Mouse (Mus musculus) CH12.LX (cell line): ENCODE data around the gene Mmp9. TPM values are rescaled to one million over a fixed set of nuclear protein-coding genes. Genes with fewer than 3 reads are reported as not detected.

Source experiments
- DNase-seq: peaks from one replicate; pipeline ENCODE4 v3.0.0-alpha.2; 2013; ENCODE audit errors: extremely low read depth
- H3K27ac ChIP-seq: 2 replicates; pipeline ENCODE4 v1.5.1; 2012; ENCODE audit warnings: low read depth, mild to moderate bottlenecking, control low read depth, moderate library complexity; ENCODE audit not compliant: insufficient read depth
- H3K27me3 ChIP-seq: replicated peaks from 2 replicates; pipeline ENCODE3; 2012; ENCODE audit warnings: inconsistent platforms
- H3K36me3 ChIP-seq, 2 experiments: replicated peaks in 1 of 2; 2 replicates each; pipeline versions ENCODE3 to v1.6.1; 2012; ENCODE audit warnings: inconsistent platforms in 1 of 2, low read length in 1 of 2, mild to moderate bottlenecking in 1 of 2, mixed read lengths in 1 of 2, moderate library complexity in 1 of 2; ENCODE audit not compliant: control insufficient read depth in 1 of 2, insufficient read depth in 1 of 2
- H3K4me1 ChIP-seq, 2 experiments: 2 replicates each; pipeline ENCODE4 v1.6.1; 2012; ENCODE audit warnings: inconsistent platforms in 1 of 2, moderate library complexity in 1 of 2; ENCODE audit not compliant: insufficient read depth in 2 of 2, control insufficient read depth in 1 of 2
- H3K4me2 ChIP-seq: 2 replicates; pipeline ENCODE4 v1.6.1; 2012; ENCODE audit warnings: low read depth, mild to moderate bottlenecking, control low read depth; ENCODE audit not compliant: poor library complexity, insufficient read depth, severe bottlenecking
- H3K4me3 ChIP-seq, 3 experiments: fragments of 150-350 bp in 1 of 3; sonication (generic) in 1 of 3; replicated peaks in 1 of 3; 2 replicates each; pipeline versions ENCODE3 to v1.5.1; 2011 to 2012; ENCODE audit warnings: low read depth in 2 of 3, low read length in 2 of 3, mild to moderate bottlenecking in 2 of 3, moderate library complexity in 2 of 3, control low read depth in 1 of 3, improper control_type of control experiment in 1 of 3, inconsistent platforms in 1 of 3, mixed read lengths in 1 of 3; ENCODE audit not compliant: poor library complexity in 1 of 3
- H3K79me2 ChIP-seq: replicated peaks from 2 replicates; pipeline ENCODE4 v1.6.1; 2012; ENCODE audit warnings: mild to moderate bottlenecking, moderate library complexity; ENCODE audit not compliant: control insufficient read depth, poor library complexity, insufficient read depth, severe bottlenecking; ENCODE audit errors: extremely low read depth
- H3K9ac ChIP-seq: 2 replicates; pipeline ENCODE4 v1.6.1; 2012; ENCODE audit warnings: low read depth, mild to moderate bottlenecking, control low read depth, moderate library complexity; ENCODE audit not compliant: insufficient read depth
- H3K9me3 ChIP-seq: replicated peaks from 2 replicates; pipeline ENCODE3; 2012; ENCODE audit warnings: low read length, inconsistent platforms, mixed read lengths
- BHLHE40 ChIP-seq: IDR thresholded peaks from 2 replicates; pipeline ENCODE4 v1.6.1; 2011; ENCODE audit warnings: mild to moderate bottlenecking, low read depth, low read length, improper control_type of control experiment
- CHD1 ChIP-seq: IDR thresholded peaks from 2 replicates; pipeline ENCODE4 v1.6.1; 2012; ENCODE audit warnings: low read depth, low read length, improper control_type of control experiment, inconsistent platforms
- CTCF ChIP-seq, 2 experiments: IDR thresholded peaks in 1 of 2; conservative IDR thresholded peaks in 1 of 2; 2 replicates each; pipeline ENCODE4 v1.5.1; 2011 to 2012; ENCODE audit warnings: low read depth in 2 of 2, low read length in 2 of 2, improper control_type of control experiment in 1 of 2, inconsistent platforms in 1 of 2, mild to moderate bottlenecking in 1 of 2, moderate library complexity in 1 of 2
- E2F4 ChIP-seq: IDR thresholded peaks from 2 replicates; pipeline ENCODE4 v1.6.1; 2011; ENCODE audit warnings: low read depth, low read length, improper control_type of control experiment; ENCODE audit not compliant: insufficient replicate concordance
- EP300 ChIP-seq: IDR thresholded peaks from 2 replicates; pipeline ENCODE4 v1.6.1; 2011; ENCODE audit warnings: low read length, improper control_type of control experiment
- ETS1 ChIP-seq: conservative IDR thresholded peaks from 2 replicates; pipeline ENCODE4 v1.6.1; 2012; ENCODE audit warnings: low read depth, mild to moderate bottlenecking, inconsistent platforms, low read length, improper control_type of control experiment, moderate library complexity
- GABPA ChIP-seq: IDR thresholded peaks from 2 replicates; pipeline ENCODE4 v1.6.1; 2012; ENCODE audit warnings: low read depth, low read length, improper control_type of control experiment, inconsistent platforms; ENCODE audit not compliant: insufficient replicate concordance
- HCFC1 ChIP-seq: IDR thresholded peaks from 2 replicates; pipeline ENCODE4 v1.6.1; 2012; ENCODE audit warnings: low read depth, mild to moderate bottlenecking, inconsistent platforms, low read length, improper control_type of control experiment
- IRF4 ChIP-seq: IDR thresholded peaks from 2 replicates; pipeline ENCODE4 v1.6.1; 2014; ENCODE audit warnings: low read depth, mild to moderate bottlenecking, inconsistent platforms, low read length, improper control_type of control experiment
- JUN ChIP-seq: IDR thresholded peaks from 2 replicates; pipeline ENCODE4 v1.6.1; 2011; ENCODE audit warnings: low read depth, mild to moderate bottlenecking, low read length, improper control_type of control experiment, moderate library complexity; ENCODE audit not compliant: insufficient read depth
- JUND ChIP-seq: conservative IDR thresholded peaks from 2 replicates; pipeline ENCODE4 v1.6.1; 2011; ENCODE audit warnings: low read depth, low read length, improper control_type of control experiment
- KAT2A ChIP-seq: IDR thresholded peaks from 2 replicates; pipeline ENCODE4 v1.6.1; 2012; ENCODE audit warnings: low read length, improper control_type of control experiment, inconsistent platforms; ENCODE audit not compliant: insufficient replicate concordance
- MAFK ChIP-seq: IDR thresholded peaks from 2 replicates; pipeline ENCODE4 v1.6.1; 2011; ENCODE audit warnings: low read length, improper control_type of control experiment; ENCODE audit not compliant: insufficient replicate concordance
- MAX ChIP-seq: IDR thresholded peaks from 2 replicates; pipeline ENCODE4 v1.6.1; 2011; ENCODE audit warnings: low read length, improper control_type of control experiment
- MAZ ChIP-seq: IDR thresholded peaks from 2 replicates; pipeline ENCODE4 v1.6.1; 2012; ENCODE audit warnings: low read depth, mild to moderate bottlenecking, inconsistent platforms, low read length, improper control_type of control experiment, moderate library complexity
- MYC ChIP-seq: IDR thresholded peaks from 2 replicates; pipeline ENCODE4 v1.6.1; 2011; ENCODE audit warnings: low read depth, mild to moderate bottlenecking, improper control_type of control experiment, low read length
- NRF1 ChIP-seq: IDR thresholded peaks from 2 replicates; pipeline ENCODE4 v1.6.1; 2014; ENCODE audit warnings: low read depth, mild to moderate bottlenecking, inconsistent platforms, low read length, improper control_type of control experiment, moderate library complexity
- PAX5 ChIP-seq: IDR thresholded peaks from 2 replicates; pipeline ENCODE4 v1.6.1; 2012; ENCODE audit warnings: low read length, inconsistent platforms, mixed read lengths
- POLR2A ChIP-seq: IDR thresholded peaks from 2 replicates; pipeline ENCODE4 v1.6.1; 2011; ENCODE audit warnings: low read depth, mild to moderate bottlenecking, improper control_type of control experiment, low read length
- POLR2AphosphoS2 ChIP-seq: IDR thresholded peaks from 2 replicates; pipeline ENCODE4 v1.6.1; 2011; ENCODE audit warnings: low read depth, low read length, improper control_type of control experiment
- RAD21 ChIP-seq: IDR thresholded peaks from 2 replicates; pipeline ENCODE4 v1.6.1; 2011; ENCODE audit warnings: low read depth, mild to moderate bottlenecking, low read length, improper control_type of control experiment, moderate library complexity
- SIN3A ChIP-seq: IDR thresholded peaks from 2 replicates; pipeline ENCODE4 v1.6.1; 2012; ENCODE audit warnings: low read length, improper control_type of control experiment, inconsistent platforms
- SMC3 ChIP-seq: IDR thresholded peaks from 2 replicates; pipeline ENCODE4 v1.6.1; 2011; ENCODE audit warnings: low read depth, low read length, improper control_type of control experiment
- TCF12 ChIP-seq: IDR thresholded peaks from 2 replicates; pipeline ENCODE4 v1.6.1; 2014; ENCODE audit warnings: low read depth, mild to moderate bottlenecking, inconsistent platforms, low read length, improper control_type of control experiment
- UBTF ChIP-seq: IDR thresholded peaks from 2 replicates; pipeline ENCODE4 v1.6.1; 2012; ENCODE audit warnings: low read depth, mild to moderate bottlenecking, inconsistent platforms, low read length, improper control_type of control experiment, moderate library complexity
- USF1 ChIP-seq: IDR thresholded peaks from 2 replicates; pipeline ENCODE4 v1.6.1; 2014; ENCODE audit warnings: low read depth, mild to moderate bottlenecking, inconsistent platforms, low read length, improper control_type of control experiment
- USF2 ChIP-seq: conservative IDR thresholded peaks from 2 replicates; pipeline ENCODE4 v1.6.1; 2011; ENCODE audit warnings: low read depth, low read length, improper control_type of control experiment
- ZC3H11A ChIP-seq: IDR thresholded peaks from 2 replicates; pipeline ENCODE4 v1.6.1; 2012; ENCODE audit warnings: low read depth, mild to moderate bottlenecking, inconsistent platforms, low read length, improper control_type of control experiment
- ZNF384 ChIP-seq: IDR thresholded peaks from 2 replicates; pipeline ENCODE4 v1.6.1; 2012; ENCODE audit warnings: low read depth, low read length, improper control_type of control experiment, inconsistent platforms
- dilution Hi-C: fragments of 300-500 bp; cut with MboI; formaldehyde crosslinking; loops from 2 replicates; pipeline ENCODE4 v1.14.3; 2020; ENCODE audit warnings: low sequenced_read_pairs; ENCODE audit not compliant: extremely low pct_unique_long_range_greater_than_20kb, extremely low pct_ligation_motif_present
- in situ Hi-C: fragments of 300-500 bp; cut with MboI; formaldehyde crosslinking; loops from 3 replicates; pipeline ENCODE4 v1.14.3; 2019; ENCODE audit warnings: low sequenced_read_pairs, low pct_ligation_motif_present, low pct_unique_long_range_greater_than_20kb, mixed read lengths
- polyA plus RNA-seq: library from polyadenylated mRNA; unstranded; fragments of >175 nt; gene quantifications from 2 replicates; pipeline ENCODE4 v1.2.1, GENCODE M21; 2012; ENCODE audit warnings: low read depth; ENCODE audit not compliant: insufficient read length
- total RNA-seq, 2 experiments: library from RNA; depleted of rRNA; stranded (reverse); fragments of 300-350 nt in 1 of 2; fragments of >200 nt in 1 of 2; gene quantifications; 2 replicates each; pipeline ENCODE4 v1.2.3; 2012 to 2014

The Mmp9 gene
- total and polyA plus RNA-seq, 3 experiments = not detected

- peaks cover 9 to 17% of the 10 kb centered on the region in 2 experiments for H3K4me1 ChIP-seq
- no peak for DNase-seq
- TF ChIP-seq BHLHE40 (no peak), E2F4 (no peak), SMC3 (peak; percentile 18; the same call in 1 of the 2 replicates), POLR2AphosphoS2 (no peak), HCFC1 (no peak), SIN3A (no peak), ZNF384 (no peak), MAX (no peak), ZC3H11A (no peak), MAFK (no peak), GABPA (no peak), JUN (no peak), EP300 (no peak), CTCF (conservative IDR thresholded peaks at IDR 0.05 in 1 of 2, IDR thresholded peaks at IDR 0.05 in 1 of 2; ENCODE audit: low read depth in 2 of 2, low read length in 2 of 2) (peak in 1 of 2 experiments; percentile 53; a peak in 2 of 4 replicates), UBTF (no peak), TCF12 (no peak), NRF1 (no peak), RAD21 (peak; percentile 4; the same call in 1 of the 2 replicates), KAT2A (no peak), USF1 (no peak), POLR2A (no peak), JUND (no peak), CHD1 (no peak), MYC (no peak)
- no peak overlapping the region for H3K27ac ChIP-seq
- H3K79me2 ChIP-seq = no peaks in the 10 kb centered on the region
- peaks cover 80% of the 10 kb centered on the region for H3K27me3 ChIP-seq
- in situ Hi-C loops = loop anchor here (10.0 kb wide), 1 partner anchor 332 kb away; the partner anchor contains the start of gene Slc35c2
- H3K4me3 ChIP-seq = no peak overlapping the region
- H3K9me3 ChIP-seq = peaks cover 22% of the 10 kb centered on the region
- no peak overlapping the region for H3K4me2 ChIP-seq
- no peak overlapping the region for H3K9ac ChIP-seq
- H3K36me3 ChIP-seq = no peaks in the 10 kb centered on the region
- dilution Hi-C loops = no loop called here
Observed at GRCm38 (mm10) chr2:164952448-164952847, 11.9 kb downstream of the Mmp9 start.

- in situ Hi-C loops (loop anchor here (10.0 kb wide), 1 partner anchor 332 kb away; the partner anchor contains the start of gene Slc35c2), dilution Hi-C loops (no loop called here)
- Histone ChIP-seq H3K9ac (no peak overlapping the region), H3K27me3 (peaks cover 81% of the 10 kb centered on the region), H3K27ac (no peak overlapping the region), H3K9me3 (peaks cover 27% of the 10 kb centered on the region), H3K4me2 (no peak overlapping the region), H3K36me3 (no peaks in the 10 kb centered on the region), H3K4me1 (peaks cover 9 to 13% of the 10 kb centered on the region in 2 experiments), H3K4me3 (no peak overlapping the region), H3K79me2 (no peaks in the 10 kb centered on the region)
- TF ChIP-seq MAZ (peak; percentile 72; the same call in 1 of the 2 replicates), E2F4 (no peak), HCFC1 (no peak), IRF4 (no peak), USF2 (no peak), UBTF (no peak), MAFK (no peak), MYC (no peak), ZC3H11A (no peak), JUN (no peak), ETS1 (no peak), SMC3 (peak; percentile 59), POLR2A (no peak), TCF12 (no peak), CTCF (conservative IDR thresholded peaks at IDR 0.05 in 1 of 2, IDR thresholded peaks at IDR 0.05 in 1 of 2; ENCODE audit: low read depth in 2 of 2, low read length in 2 of 2) (peak; percentile 62 to 86), RAD21 (peak; percentile 80), PAX5 (no peak), KAT2A (no peak), MAX (no peak)
- peak; percentile 71 for DNase-seq
Observed at GRCm38 (mm10) chr2:164953224-164953623, 12.6 kb downstream of the Mmp9 start.
